Mouse (Mus musculus) bone marrow, adult 2 months (tissue): Measurements from ENCODE around the gene Gabarapl2.

Experiments
- CTCF ChIP-seq: fragments of 200-500 bp; IDR thresholded peaks from 2 replicates; pipeline ENCODE4 v1.5.1; 2011; ENCODE audit warnings: low read length, control low read depth; ENCODE audit not compliant: control insufficient read depth, insufficient read depth
- POLR2A ChIP-seq: fragments of 200-500 bp; IDR thresholded peaks from 2 replicates; pipeline ENCODE4 v1.6.1; 2011; ENCODE audit warnings: low read depth, mild to moderate bottlenecking, control low read depth, low read length, borderline replicate concordance; ENCODE audit not compliant: control insufficient read depth

DNA sequence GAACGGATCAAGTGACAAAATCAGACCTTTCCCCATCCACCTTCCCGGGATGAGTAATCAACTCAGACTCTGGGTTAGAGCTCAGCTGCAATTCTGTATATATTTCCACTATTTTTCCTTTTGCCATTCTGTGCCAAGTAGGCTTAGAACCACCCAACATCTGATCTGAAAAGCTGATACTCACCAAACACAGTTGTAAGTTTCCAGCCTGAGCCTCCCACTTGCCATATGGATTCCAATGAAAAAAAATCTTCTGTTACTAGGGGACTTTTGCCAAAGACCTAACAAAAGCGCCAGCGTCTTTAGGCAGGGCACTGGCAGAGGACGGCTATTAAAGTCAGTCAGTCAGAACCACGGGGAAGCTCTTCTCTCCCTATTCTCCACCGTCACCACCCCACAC, 28.9 kb upstream of the Gabarapl2 start:
- TF ChIP-seq CTCF (no peak), POLR2A (no peak)
